Mouse (Mus musculus) NIH3T3 (cell line): ENCODE measurements around the gene Rapsn.
"Not testable (repeated sequence)": the region's sequence is repeated elsewhere in the genome, so short reads cannot be mapped to it uniquely, and the experiment has no call there.

Source experiments
- DNase-seq: peaks from one replicate; pipeline ENCODE4 v3.0.0-alpha.2; 2012; ENCODE audit warnings: low read depth

Rapsn gene

GRCm38 (mm10) chr2:91035385-91035784 lies at the start of gene Rapsn:
Gene Rapsn (plus strand): TSS chr2:91035620.
- no peak for DNase-seq

DNA sequence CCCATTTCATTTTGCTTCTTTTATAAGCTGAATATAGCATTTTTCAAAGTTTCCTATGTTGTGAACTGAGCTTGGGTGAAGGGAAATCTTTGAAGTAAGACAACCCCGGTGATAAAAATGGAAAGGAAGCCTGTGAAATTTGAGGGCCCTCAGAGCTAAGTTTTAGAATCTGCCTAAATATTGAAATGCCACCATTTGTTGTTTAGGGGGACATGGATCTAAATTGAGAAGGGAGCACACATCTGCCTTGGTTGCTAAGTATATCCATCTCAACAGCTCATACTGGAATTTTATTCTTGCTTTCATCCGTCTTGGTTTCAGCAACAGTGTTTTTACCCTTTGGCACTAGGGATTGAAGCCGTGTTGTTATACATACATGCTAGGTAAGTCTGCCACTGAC lies 49.4 kb upstream of the Rapsn start:
- no peak for DNase-seq

- DNase-seq, result no peak
Observed at GRCm38 (mm10) chr2:91008536-91008935, 26.9 kb upstream of the Rapsn start.

- DNase-seq, result no peak
Observed at GRCm38 (mm10) chr2:91013881-91014280, 21.5 kb upstream of the Rapsn start.

GRCm38 (mm10) chr2:91015386-91015785 lies 20.0 kb upstream of the Rapsn start:
- no peak for DNase-seq

GRCm38 (mm10) chr2:91018061-91018788 lies 17.2 kb upstream of the Rapsn start:
- no peak for DNase-seq

GRCm38 (mm10) chr2:91019911-91020310 lies 15.5 kb upstream of the Rapsn start:
- DNase-seq, result no peak

GRCm38 (mm10) chr2:91022266-91022665 lies 13.2 kb upstream of the Rapsn start:
- DNase-seq, result not testable (repeated sequence)

DNA sequence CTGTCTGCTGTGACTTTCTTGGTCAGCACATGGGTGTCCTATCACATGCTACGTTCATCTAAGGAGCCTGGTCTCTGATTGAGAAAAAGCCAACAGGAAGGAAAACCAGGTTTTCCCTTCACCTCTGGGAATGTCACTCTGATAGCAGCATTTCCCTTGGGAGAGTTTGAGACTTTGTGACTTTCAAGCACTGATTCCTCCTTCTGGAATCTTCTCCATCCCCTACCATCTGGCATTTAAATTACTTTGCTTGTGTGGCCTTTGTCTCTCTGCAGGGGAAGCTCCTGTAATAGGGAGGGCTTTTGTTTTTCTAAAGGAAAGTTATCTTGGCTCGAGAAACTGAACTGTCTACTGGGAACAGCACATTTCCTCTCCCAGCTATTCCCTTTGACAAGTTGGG lies 12.3 kb upstream of the Rapsn start:
- no peak for DNase-seq

DNA sequence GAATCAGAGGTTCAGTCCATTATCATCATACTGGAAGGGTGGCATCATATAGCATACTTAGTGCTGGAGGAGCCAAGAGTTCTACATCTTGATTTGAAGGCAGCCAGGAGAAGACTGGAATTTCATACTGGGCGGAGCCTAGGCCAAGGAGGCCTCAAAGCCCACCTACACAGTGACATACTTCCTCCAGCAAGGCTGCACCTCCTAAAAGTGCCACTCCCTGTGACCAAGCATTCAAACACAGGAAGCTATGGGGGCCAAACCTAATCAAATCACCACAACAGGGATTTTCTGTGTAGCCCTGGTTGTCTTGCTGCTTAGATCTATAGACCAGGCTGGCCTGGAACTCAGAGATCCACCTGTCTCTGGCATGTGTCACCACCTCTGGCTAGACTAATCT lies 11.5 kb upstream of the Rapsn start:
- DNase-seq, result no peak

- no peak for DNase-seq
Observed at GRCm38 (mm10) chr2:91025081-91025516, 10.3 kb upstream of the Rapsn start.

GRCm38 (mm10) chr2:91026491-91026890 lies 8.9 kb upstream of the Rapsn start:
- DNase-seq, result no peak

GRCm38 (mm10) chr2:91027391-91028214 lies 7.8 kb upstream of the Rapsn start:
- DNase-seq, result peak; percentile 90

GRCm38 (mm10) chr2:91031216-91031615 lies 4.2 kb upstream of the Rapsn start:
- DNase-seq, result no peak

GRCm38 (mm10) chr2:91033000-91033399 lies 2.4 kb upstream of the Rapsn start:
- peak; percentile 37 for DNase-seq

DNA sequence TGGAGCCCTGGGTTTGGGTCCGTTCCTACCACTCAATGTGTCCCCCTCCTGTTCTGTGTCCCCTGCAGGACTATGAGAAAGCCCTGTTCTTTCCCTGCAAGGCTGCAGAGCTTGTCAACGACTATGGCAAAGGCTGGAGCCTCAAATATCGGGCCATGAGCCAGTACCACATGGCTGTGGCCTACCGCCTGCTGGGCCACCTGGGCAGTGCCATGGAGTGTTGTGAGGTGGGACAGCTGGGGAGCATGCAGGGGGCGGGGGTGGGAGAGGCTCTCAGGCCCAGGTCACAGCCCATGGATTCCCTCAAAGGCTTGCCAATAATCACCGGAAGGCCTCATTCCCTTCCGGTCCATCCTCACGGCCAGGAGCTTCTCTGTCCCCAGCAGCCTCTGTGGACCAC lies 6.4 kb downstream of the Rapsn start:
- no peak for DNase-seq

DNA sequence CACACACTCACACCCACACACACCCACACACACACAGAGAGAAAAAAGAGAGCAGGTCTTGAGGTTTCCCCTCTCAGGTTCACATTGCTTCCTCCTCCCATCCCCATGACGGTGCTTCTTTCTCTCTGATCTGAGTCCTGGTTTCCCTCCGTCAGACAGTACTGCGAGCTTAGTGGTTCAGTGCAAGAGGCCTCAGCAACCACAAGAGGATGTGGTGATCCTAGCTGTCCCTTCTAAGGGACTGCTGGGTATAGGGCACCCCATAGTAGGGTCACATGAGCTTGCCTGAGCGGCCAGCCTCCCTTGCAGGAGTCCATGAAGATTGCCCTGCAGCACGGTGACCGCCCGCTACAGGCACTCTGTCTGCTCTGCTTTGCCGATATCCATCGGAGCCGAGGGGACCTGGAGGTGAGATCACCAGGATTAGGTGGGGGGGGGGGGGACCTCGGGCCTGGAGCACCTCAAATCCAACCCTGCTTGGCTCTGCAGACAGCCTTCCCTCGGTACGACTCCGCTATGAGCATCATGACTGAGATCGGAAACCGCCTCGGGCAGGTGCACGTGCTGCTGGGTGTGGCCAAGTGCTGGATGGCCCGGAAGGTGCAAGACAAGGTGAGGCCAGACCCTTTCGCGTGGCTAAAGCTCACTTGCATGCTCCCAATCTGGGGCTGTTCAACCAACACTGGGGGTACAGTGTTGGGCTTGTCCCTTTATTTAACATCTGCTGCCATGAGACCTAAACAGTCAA lies 7.4 kb downstream of the Rapsn start:
- no peak for DNase-seq

GRCm38 (mm10) chr2:91044727-91045126 lies 9.3 kb downstream of the Rapsn start:
- DNase-seq, result no peak

DNA sequence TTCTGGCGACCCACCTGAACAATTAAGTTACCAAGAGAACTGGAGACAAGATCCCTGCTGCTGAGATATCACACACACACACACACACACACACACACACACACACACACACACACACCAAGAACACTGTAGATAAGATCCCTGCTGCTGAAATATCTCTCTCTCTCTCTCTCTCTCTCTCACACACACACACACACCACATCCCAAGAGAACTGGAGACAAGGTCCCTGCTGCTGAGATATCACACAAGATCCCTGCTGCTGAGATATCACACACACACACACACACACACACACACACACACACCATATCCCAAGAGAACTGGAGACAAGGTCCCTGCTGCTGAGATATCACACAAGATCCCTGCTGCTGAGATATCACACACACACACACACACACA lies 10.4 kb downstream of the Rapsn start:
- not testable (repeated sequence) for DNase-seq

GRCm38 (mm10) chr2:91047359-91047758 lies 11.9 kb downstream of the Rapsn start:
- DNase-seq, result no peak

DNA sequence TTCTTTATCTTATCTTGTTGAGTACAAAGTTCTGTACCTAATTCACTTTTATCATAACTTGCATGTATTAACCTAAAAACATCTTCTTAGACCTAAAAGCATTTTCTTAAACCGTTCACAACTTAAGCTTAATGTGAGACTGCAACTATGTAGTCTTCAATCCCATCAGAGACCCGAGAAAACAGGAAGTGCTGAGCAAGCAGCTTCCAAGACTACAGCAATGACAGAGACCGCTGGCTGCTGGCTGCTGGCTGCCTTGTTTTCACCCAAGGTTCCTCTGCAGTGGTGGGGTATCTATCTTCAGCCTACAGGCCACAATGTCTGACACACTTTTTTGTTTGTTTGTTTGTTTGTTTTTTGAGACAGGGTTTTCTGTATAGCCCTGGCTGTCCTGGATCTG lies 16.5 kb downstream of the Rapsn start:
- no peak for DNase-seq

- peak; percentile 66 for DNase-seq
Observed at GRCm38 (mm10) chr2:91052752-91053151, 17.3 kb downstream of the Rapsn start.
